Mouse (Mus musculus) intestine, embryonic 16.5 days (tissue): ENCODE data around the gene Lgr4. TPM values are rescaled to one million over a fixed set of nuclear protein-coding genes. Genes with fewer than 3 reads are reported as not detected.
"Not testable (repeated sequence)": the region's sequence is repeated elsewhere in the genome, so short reads cannot be mapped to it uniquely, and the experiment has no call there.

Experiments used
- ATAC-seq: fragments of 200-750 bp; cut with Nextera tagmentation; 2 replicates; pipeline ENCODE4 v1.8.0; 2017; ENCODE audit warnings: moderate TSS enrichment, moderate library complexity
- H3K27ac ChIP-seq: fragments of 300-500 bp; sonication (generic); 2 replicates; pipeline ENCODE4 v1.5.1; 2014; ENCODE audit warnings: mild to moderate bottlenecking, low read length
- H3K27me3 ChIP-seq: fragments of 300-500 bp; sonication (generic); replicated peaks from 2 replicates; pipeline ENCODE4 v1.6.1; 2014; ENCODE audit warnings: low read length, control low read depth, mixed read lengths; ENCODE audit not compliant: control insufficient read depth, insufficient read depth
- H3K36me3 ChIP-seq: fragments of 300-500 bp; sonication (generic); 2 replicates; pipeline ENCODE4 v1.6.1; 2014; ENCODE audit warnings: low read length, control low read depth; ENCODE audit not compliant: control insufficient read depth, insufficient read depth
- H3K4me1 ChIP-seq: fragments of 300-500 bp; sonication (generic); 2 replicates; pipeline ENCODE4 v1.6.1; 2014; ENCODE audit warnings: low read length, control low read depth, mixed read lengths; ENCODE audit not compliant: control insufficient read depth, insufficient read depth
- H3K4me2 ChIP-seq: fragments of 300-500 bp; sonication (generic); 2 replicates; pipeline ENCODE4 v1.6.1; 2014; ENCODE audit warnings: low read depth, low read length, control low read depth
- H3K4me3 ChIP-seq: fragments of 300-500 bp; sonication (generic); 2 replicates; pipeline ENCODE4 v1.5.1; 2014; ENCODE audit warnings: mild to moderate bottlenecking, low read length
- H3K9ac ChIP-seq: fragments of 300-500 bp; sonication (generic); 2 replicates; pipeline ENCODE4 v1.6.1; 2014; ENCODE audit warnings: low read depth, low read length
- H3K9me3 ChIP-seq: fragments of 300-500 bp; sonication (generic); 2 replicates; pipeline ENCODE4 v1.6.1; 2016; ENCODE audit warnings: low read length, control low read depth; ENCODE audit not compliant: control insufficient read depth
- WGBS: fragments of 180-500 bp; shearing (Covaris S2); extraction: QIAGEN DNeasy Blood & Tissue Kit; methylation state at CpG from one replicate; pipeline ENCODE4 v1.1.7; 2014; 5-methylcytosine and 5-hydroxymethylcytosine counted together
- polyA plus RNA-seq: library from polyadenylated mRNA; unstranded; fragments of >200 nt; fragmentation: Nextera tagmentation; extraction: Ambion mirVana; gene quantifications from 2 replicates; pipeline ENCODE4 v1.2.1, GENCODE M21; 2015

Lgr4 gene
- polyA plus RNA-seq, result 18.9 and 19.0 TPM in 2 replicates

- H3K36me3 ChIP-seq, result no peaks in the 10 kb centered on the region
- H3K9me3 ChIP-seq, result no peaks in the 10 kb centered on the region
- WGBS, result under 1% methylated on average over 98 of the region's 111 CpGs
- H3K27me3 ChIP-seq, result no peaks in the 10 kb centered on the region
- peak within 1 kb of the TSS; percentile 69 for H3K4me2 ChIP-seq
- ATAC-seq, result peak; percentile 98
- H3K27ac ChIP-seq, result peak within 1 kb of the TSS; percentile 99
- H3K4me1 ChIP-seq, result peaks cover 28% of the 10 kb centered on the region
- H3K9ac ChIP-seq, result peak within 1 kb of the TSS; percentile 97
- peak within 1 kb of the TSS; percentile 92 for H3K4me3 ChIP-seq
Observed at GRCm38 (mm10) chr2:109917496-109918413, at the start of gene Lgr4. Lgr4 (plus strand) TSS chr2:109917647.

DNA sequence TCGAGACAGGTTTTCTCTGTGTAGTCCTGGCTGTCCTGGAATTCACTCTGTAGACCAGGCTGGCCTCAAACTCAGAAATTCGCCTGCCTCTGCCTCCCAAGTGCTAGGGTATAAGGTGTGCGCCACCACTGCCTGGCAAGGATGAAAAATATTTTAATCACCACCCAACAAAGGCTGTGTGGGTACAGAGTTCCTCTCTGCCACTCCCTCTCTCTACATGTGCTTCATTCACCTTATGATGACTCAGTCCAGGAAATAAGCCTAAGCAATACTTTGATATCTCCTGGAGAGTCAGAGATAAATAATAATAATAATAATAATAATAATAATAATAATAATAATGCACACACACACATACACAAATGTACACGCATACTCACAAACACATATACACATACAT lies 38.0 kb upstream of the Lgr4 start:
- H3K36me3 ChIP-seq, H3K4me1 ChIP-seq, H3K27ac ChIP-seq, H3K4me2 ChIP-seq, H3K27me3 ChIP-seq, H3K9me3 ChIP-seq, H3K4me3 ChIP-seq, H3K9ac ChIP-seq: not testable (repeated sequence)
- 82% methylated on average over 4 of the region's 4 CpGs for WGBS
- peak; percentile 61 for ATAC-seq

DNA sequence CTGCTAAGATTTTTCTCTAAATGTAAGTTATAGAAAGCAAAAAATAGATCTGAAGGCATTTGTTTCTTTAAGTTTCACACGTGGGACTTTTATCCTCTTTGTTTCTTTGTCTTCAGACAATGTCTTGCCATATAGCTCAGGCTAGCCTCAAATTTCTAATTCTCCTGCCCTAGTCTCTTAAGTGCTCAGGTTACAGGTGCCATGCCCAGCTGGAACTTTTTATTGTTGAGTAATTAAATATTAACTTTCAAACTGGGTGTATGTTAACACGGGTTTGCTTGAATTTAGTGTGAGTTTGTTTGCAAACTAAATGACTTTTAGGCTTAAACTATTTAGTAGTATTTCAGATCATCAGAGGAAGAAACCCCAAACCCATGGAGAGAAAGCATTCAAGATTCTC lies 36.3 kb upstream of the Lgr4 start:
- WGBS, result 43% methylated on average over 2 of the region's 2 CpGs
- H3K36me3 ChIP-seq, result no peaks in the 10 kb centered on the region
- ATAC-seq, result peak; percentile 83
- H3K4me2 ChIP-seq, result no peak overlapping the region
- no peaks in the 10 kb centered on the region for H3K4me1 ChIP-seq
- H3K9ac ChIP-seq, result no peak overlapping the region
- H3K27me3 ChIP-seq, result no peaks in the 10 kb centered on the region; the same call in 1 of the 2 replicates
- no peak overlapping the region for H3K4me3 ChIP-seq
- no peaks in the 10 kb centered on the region for H3K9me3 ChIP-seq
- H3K27ac ChIP-seq, result no peak overlapping the region

- 43% methylated on average over 1 of the region's 1 CpGs for WGBS
- no peak overlapping the region for H3K9ac ChIP-seq
Observed at GRCm38 (mm10) chr2:109881625-109882024, 35.8 kb upstream of the Lgr4 start.

GRCm38 (mm10) chr2:109884106-109884505 lies 33.3 kb upstream of the Lgr4 start:
- ATAC-seq, result no peak
- no peaks in the 10 kb centered on the region; the same call in 1 of the 2 replicates for H3K27me3 ChIP-seq
- no peak overlapping the region for H3K4me3 ChIP-seq
- no peaks in the 10 kb centered on the region for H3K4me1 ChIP-seq
- H3K9ac ChIP-seq, result no peak overlapping the region
- no peaks in the 10 kb centered on the region for H3K9me3 ChIP-seq
- 81% methylated on average over 4 of the region's 4 CpGs for WGBS
- no peaks in the 10 kb centered on the region for H3K36me3 ChIP-seq
- H3K4me2 ChIP-seq, result no peak overlapping the region
- no peak overlapping the region for H3K27ac ChIP-seq

More at GRCm38 (mm10) chr2:109881625-109882024, 35.8 kb upstream of the Lgr4 start:
- Histone ChIP-seq H3K4me3 (no peak overlapping the region), H3K4me1 (no peaks in the 10 kb centered on the region), H3K27ac (no peak overlapping the region), H3K27me3 (no peaks in the 10 kb centered on the region; the same call in 1 of the 2 replicates), H3K4me2 (no peak overlapping the region), H3K36me3 (no peaks in the 10 kb centered on the region), H3K9me3 (no peaks in the 10 kb centered on the region)
- ATAC-seq, result peak; percentile 73

- 71% methylated on average over 4 of the region's 4 CpGs for WGBS
- H3K27ac ChIP-seq, result no peak overlapping the region
- no peak overlapping the region for H3K4me2 ChIP-seq
- no peaks in the 10 kb centered on the region; the same call in 1 of the 2 replicates for H3K27me3 ChIP-seq
- H3K4me3 ChIP-seq, result no peak overlapping the region
- ATAC-seq, result no peak
- H3K36me3 ChIP-seq, result no peaks in the 10 kb centered on the region
- H3K9ac ChIP-seq, result no peak overlapping the region
- no peaks in the 10 kb centered on the region for H3K9me3 ChIP-seq
- H3K4me1 ChIP-seq, result no peaks in the 10 kb centered on the region
Observed at GRCm38 (mm10) chr2:109884507-109884906, 32.9 kb upstream of the Lgr4 start.

- ATAC-seq, result no peak
- H3K4me2 ChIP-seq, result peak overlapping the region; percentile 47; the same call in 1 of the 2 replicates
- H3K36me3 ChIP-seq, result peaks cover 1% of the 10 kb centered on the region
- H3K4me1 ChIP-seq, result peaks cover 11% of the 10 kb centered on the region
- WGBS, result 37% methylated on average over 4 of the region's 4 CpGs
- H3K9ac ChIP-seq, result peak overlapping the region; percentile 98; the same call in 1 of the 2 replicates
- H3K27ac ChIP-seq, result no peak overlapping the region; the same call in 1 of the 2 replicates
- no peaks in the 10 kb centered on the region for H3K27me3 ChIP-seq
- peak overlapping the region; percentile 100 for H3K4me3 ChIP-seq
- no peaks in the 10 kb centered on the region for H3K9me3 ChIP-seq
Observed at GRCm38 (mm10) chr2:109890068-109890467, 27.4 kb upstream of the Lgr4 start.

GRCm38 (mm10) chr2:109890597-109890996 lies 26.9 kb upstream of the Lgr4 start, which contains the start of gene Lin7c:
Lin7c (plus strand) TSS chr2:109890853.
- no peaks in the 10 kb centered on the region for H3K27me3 ChIP-seq
- peak within 1 kb of the TSS; percentile 93 for H3K27ac ChIP-seq
- H3K36me3 ChIP-seq, result peaks cover 5% of the 10 kb centered on the region
- ATAC-seq, result peak; percentile 99
- no peaks in the 10 kb centered on the region for H3K9me3 ChIP-seq
- peak within 1 kb of the TSS; percentile 100 for H3K4me3 ChIP-seq
- WGBS, result under 1% methylated on average over 42 of the region's 42 CpGs
- peaks cover 11% of the 10 kb centered on the region for H3K4me1 ChIP-seq
- peak within 1 kb of the TSS; percentile 98 for H3K9ac ChIP-seq
- peak within 1 kb of the TSS; percentile 75 for H3K4me2 ChIP-seq

DNA sequence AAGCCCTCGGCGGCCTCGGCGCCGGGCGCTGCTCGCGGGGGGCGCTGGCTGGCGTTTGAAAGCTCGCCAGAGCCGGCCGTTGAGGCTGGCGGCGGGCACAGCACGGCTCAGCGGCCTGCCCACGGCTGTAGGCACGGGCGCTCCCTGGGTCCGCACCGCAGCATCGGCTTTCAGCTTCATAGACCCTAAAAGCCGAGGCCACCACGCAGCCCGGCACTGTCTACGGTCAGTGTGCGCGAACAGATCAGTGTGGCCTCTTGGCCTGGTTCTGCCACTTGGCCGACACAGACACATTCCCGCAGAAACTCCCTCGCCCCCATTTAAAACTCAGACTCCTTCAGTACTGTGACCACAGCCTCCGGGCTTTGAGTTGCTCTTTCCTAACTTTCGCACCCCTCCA lies 26.4 kb upstream of the Lgr4 start:
- under 1% methylated on average over 34 of the region's 34 CpGs for WGBS
- peaks cover 9% of the 10 kb centered on the region for H3K36me3 ChIP-seq
- no peaks in the 10 kb centered on the region for H3K9me3 ChIP-seq
- peak overlapping the region; percentile 75 for H3K4me2 ChIP-seq
- H3K27me3 ChIP-seq, result no peaks in the 10 kb centered on the region
- peak overlapping the region; percentile 100 for H3K4me3 ChIP-seq
- peak overlapping the region; percentile 93 for H3K27ac ChIP-seq
- ATAC-seq, result peak; percentile 90
- H3K9ac ChIP-seq, result peak overlapping the region; percentile 98
- peaks cover 11% of the 10 kb centered on the region for H3K4me1 ChIP-seq
